Mouse (Mus musculus): ENCODE measurements around the gene Skiv2l. TPM values are rescaled to one million over a fixed set of nuclear protein-coding genes. Genes with fewer than 3 reads are reported as not detected.

Gene Skiv2l
- polyA plus RNA-seq, 1 experiment from 2014 or later = 37.3 TPM

DNA sequence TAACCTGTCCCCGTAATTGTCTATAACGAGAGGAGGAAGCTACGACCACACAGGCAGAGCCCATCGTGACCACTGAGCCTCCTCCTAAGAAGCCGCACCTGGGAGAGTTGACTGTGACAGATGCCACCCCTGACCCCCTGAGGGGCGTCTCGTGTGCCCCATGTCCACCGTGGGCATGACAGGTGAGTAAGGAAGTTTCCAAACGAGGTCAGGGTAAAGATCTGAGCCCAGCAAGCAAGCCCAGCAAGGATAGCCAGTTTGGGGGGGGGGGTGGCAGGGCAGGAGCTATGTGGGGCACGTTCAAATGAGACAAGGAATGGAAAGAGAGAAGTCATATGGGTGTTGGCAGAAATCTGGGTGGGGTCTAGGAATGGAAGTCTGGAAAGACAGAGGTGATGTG lies 55.0 kb downstream of the Skiv2l start:
- H3K27me3 ChIP-seq (ENCODE audit: insufficient read depth, low read length) = no peaks in the 10 kb centered on the region
- H3K27ac ChIP-seq = no peak overlapping the region
- no peaks in the 10 kb centered on the region for H3K4me1 ChIP-seq (replicated peaks; ENCODE audit: insufficient read depth, low read length)
- WGBS = 86% methylated on average over 10 of the region's 10 CpGs
- H3K9me3 ChIP-seq (replicated peaks; ENCODE audit: low read length) = no peaks in the 10 kb centered on the region
- H3K9ac ChIP-seq (ENCODE audit: low read depth, low read length) = no peak overlapping the region
- H3K36me3 ChIP-seq (ENCODE audit: insufficient read depth, low read length) = no peaks in the 10 kb centered on the region
- ATAC-seq (replicated peaks; ENCODE audit: low FRiP score, low read depth) = no peak
- H3K4me2 ChIP-seq (ENCODE audit: low read length) = no peak overlapping the region
- H3K4me3 ChIP-seq (replicated peaks; ENCODE audit: low read depth, low read length) = no peak overlapping the region
- TF ChIP-seq CTCF (IDR thresholded peaks at IDR 0.05; ENCODE audit: low read depth) = no peak
- no peak for DNase-seq (ENCODE audit: low spot score)

Small RNA genes lying within 50 kb of the gene (microRNA-seq; reads per million reads assigned to microRNA genes)
- gene Mir6970 = not detected
- 3.2 reads per million, percentile 8 among the genes with 10 or more reads in this experiment for gene Mir6971
- not detected for gene Mir6972

Other genes starting within 250 kb of the Skiv2l start
- 154 and 177 TPM in 2 replicates for gene Rnf5, start 246.5 kb downstream of the Skiv2l start, polyA plus RNA-seq (2015; fragmentation: Nextera tagmentation; extraction: Ambion mirVana)
- gene Agpat1, start 245.9 kb downstream of the Skiv2l start, polyA plus RNA-seq (2015; fragmentation: Nextera tagmentation; extraction: Ambion mirVana) = 56.1 and 58.6 TPM in 2 replicates
- gene Egfl8, start 234.2 kb downstream of the Skiv2l start, polyA plus RNA-seq (2015; fragmentation: Nextera tagmentation; extraction: Ambion mirVana) = 5.9 and 6.6 TPM in 2 replicates
- gene Ppt2, start 221.7 kb downstream of the Skiv2l start, polyA plus RNA-seq (2015; fragmentation: Nextera tagmentation; extraction: Ambion mirVana) = 62.9 and 65.5 TPM in 2 replicates
- gene Prrt1, start 220.7 kb downstream of the Skiv2l start, polyA plus RNA-seq (2015; fragmentation: Nextera tagmentation; extraction: Ambion mirVana) = 0.36 and 0.55 TPM in 2 replicates
- gene Fkbpl, start 205.4 kb downstream of the Skiv2l start, polyA plus RNA-seq (2015; fragmentation: Nextera tagmentation; extraction: Ambion mirVana) = 16.4 and 18.6 TPM in 2 replicates
- gene Atf6b, start 203.1 kb downstream of the Skiv2l start, polyA plus RNA-seq (2015; fragmentation: Nextera tagmentation; extraction: Ambion mirVana) = 62.0 and 65.8 TPM in 2 replicates
- gene Tnxb, start 179.7 kb downstream of the Skiv2l start, polyA plus RNA-seq (2015; fragmentation: Nextera tagmentation; extraction: Ambion mirVana) = 0.19 and 0.26 TPM in 2 replicates
- 0.22 and 0.41 TPM in 2 replicates for gene C4b, start 106.3 kb downstream of the Skiv2l start, polyA plus RNA-seq (2015; fragmentation: Nextera tagmentation; extraction: Ambion mirVana)
- 0.13 and 0.20 TPM in 2 replicates for gene Cyp21a1, start 45.6 kb downstream of the Skiv2l start, polyA plus RNA-seq (2015; fragmentation: Nextera tagmentation; extraction: Ambion mirVana)
- gene Stk19, start 13.3 kb downstream of the Skiv2l start, polyA plus RNA-seq (2015; fragmentation: Nextera tagmentation; extraction: Ambion mirVana) = 30.3 and 30.8 TPM in 2 replicates
- 48.2 and 49.7 TPM in 2 replicates for gene Dxo, start 13.2 kb downstream of the Skiv2l start, polyA plus RNA-seq (2015; fragmentation: Nextera tagmentation; extraction: Ambion mirVana)
- 73.5 and 79.5 TPM in 2 replicates for gene Nelfe, start 181 bp upstream of the Skiv2l start, polyA plus RNA-seq (2015; fragmentation: Nextera tagmentation; extraction: Ambion mirVana)
- gene Cfb, start 12.3 kb upstream of the Skiv2l start, polyA plus RNA-seq (2015; fragmentation: Nextera tagmentation; extraction: Ambion mirVana) = 21.1 and 25.6 TPM in 2 replicates
- gene Zbtb12, start 29.3 kb upstream of the Skiv2l start, polyA plus RNA-seq (2015; fragmentation: Nextera tagmentation; extraction: Ambion mirVana) = 2.3 and 3.4 TPM in 2 replicates
- gene Gm20547, start 31.8 kb upstream of the Skiv2l start, polyA plus RNA-seq (2015; fragmentation: Nextera tagmentation; extraction: Ambion mirVana) = not detected in 2 replicates
- 7.0 and 7.4 TPM in 2 replicates for gene C2, start 48.1 kb upstream of the Skiv2l start, polyA plus RNA-seq (2015; fragmentation: Nextera tagmentation; extraction: Ambion mirVana)
- gene Ehmt2, start 48.3 kb upstream of the Skiv2l start, polyA plus RNA-seq (2015; fragmentation: Nextera tagmentation; extraction: Ambion mirVana) = 44.1 and 49.1 TPM in 2 replicates
- gene Slc44a4, start 64.3 kb upstream of the Skiv2l start, polyA plus RNA-seq (2015; fragmentation: Nextera tagmentation; extraction: Ambion mirVana) = 24.2 and 27.3 TPM in 2 replicates
- gene Neu1, start 81.0 kb upstream of the Skiv2l start, polyA plus RNA-seq (2015; fragmentation: Nextera tagmentation; extraction: Ambion mirVana) = 92.0 and 101 TPM in 2 replicates
- gene Hspa1b, start 109.0 kb upstream of the Skiv2l start, polyA plus RNA-seq (2015; fragmentation: Nextera tagmentation; extraction: Ambion mirVana) = 2.2 and 2.6 TPM in 2 replicates
- gene Gm20481, start 119.7 kb upstream of the Skiv2l start, polyA plus RNA-seq (2015; fragmentation: Nextera tagmentation; extraction: Ambion mirVana) = not detected in 2 replicates
- 22.4 and 23.5 TPM in 2 replicates for gene Hspa1a, start 121.9 kb upstream of the Skiv2l start, polyA plus RNA-seq (2015; fragmentation: Nextera tagmentation; extraction: Ambion mirVana)
- 0.54 and 0.72 TPM in 2 replicates for gene Hspa1l, start 122.5 kb upstream of the Skiv2l start, polyA plus RNA-seq (2015; fragmentation: Nextera tagmentation; extraction: Ambion mirVana)
- gene Lsm2, start 131.7 kb upstream of the Skiv2l start, polyA plus RNA-seq (2015; fragmentation: Nextera tagmentation; extraction: Ambion mirVana) = 133 and 141 TPM in 2 replicates
- 61.3 and 63.3 TPM in 2 replicates for gene Vars, start 150.8 kb upstream of the Skiv2l start, polyA plus RNA-seq (2015; fragmentation: Nextera tagmentation; extraction: Ambion mirVana)
- 0.16 and 0.20 TPM in 2 replicates for gene Vwa7, start 166.4 kb upstream of the Skiv2l start, polyA plus RNA-seq (2015; fragmentation: Nextera tagmentation; extraction: Ambion mirVana)
- gene Sapcd1, start 177.8 kb upstream of the Skiv2l start, polyA plus RNA-seq (2015; fragmentation: Nextera tagmentation; extraction: Ambion mirVana) = 2.3 and 3.7 TPM in 2 replicates
- gene Msh5, start 196.5 kb upstream of the Skiv2l start, polyA plus RNA-seq (2015; fragmentation: Nextera tagmentation; extraction: Ambion mirVana) = 2.7 and 3.0 TPM in 2 replicates
- gene Clic1, start 199.8 kb upstream of the Skiv2l start, polyA plus RNA-seq (2015; fragmentation: Nextera tagmentation; extraction: Ambion mirVana) = 266 and 282 TPM in 2 replicates
- 227 and 244 TPM in 2 replicates for gene Ddah2, start 208.8 kb upstream of the Skiv2l start, polyA plus RNA-seq (2015; fragmentation: Nextera tagmentation; extraction: Ambion mirVana)
- gene Ly6g6c, start 215.2 kb upstream of the Skiv2l start, polyA plus RNA-seq (2015; fragmentation: Nextera tagmentation; extraction: Ambion mirVana) = not detected in 2 replicates
- gene Mpig6b, start 216.0 kb upstream of the Skiv2l start, polyA plus RNA-seq (2015; fragmentation: Nextera tagmentation; extraction: Ambion mirVana) = 0.36 and 0.45 TPM in 2 replicates
- gene Ly6g6e, start 226.7 kb upstream of the Skiv2l start, polyA plus RNA-seq (2015; fragmentation: Nextera tagmentation; extraction: Ambion mirVana) = 1.3 and 1.6 TPM in 2 replicates
- 7.6 and 7.8 TPM in 2 replicates for gene Ly6g6d, start 227.9 kb upstream of the Skiv2l start, polyA plus RNA-seq (2015; fragmentation: Nextera tagmentation; extraction: Ambion mirVana)
- gene Ly6g6f, start 235.4 kb upstream of the Skiv2l start, polyA plus RNA-seq (2015; fragmentation: Nextera tagmentation; extraction: Ambion mirVana) = not detected in 2 replicates
- 109 and 113 TPM in 2 replicates for gene Abhd16a, start 239.1 kb upstream of the Skiv2l start, polyA plus RNA-seq (2015; fragmentation: Nextera tagmentation; extraction: Ambion mirVana)